Mouse (Mus musculus) brain, embryonic 14.5 days (tissue): ENCODE measurements around the gene Fxyd4.

Source experiments
- CTCF ChIP-seq: fragments of 200-500 bp; IDR thresholded peaks from 2 replicates; pipeline ENCODE4 v1.5.1; 2012; ENCODE audit warnings: inconsistent platforms, mild to moderate bottlenecking, moderate library complexity, borderline replicate concordance; ENCODE audit not compliant: insufficient read depth, insufficient read length; ENCODE audit errors: extremely low read depth
- POLR2A ChIP-seq: fragments of 200-500 bp; IDR thresholded peaks from 2 replicates; pipeline ENCODE4 v1.6.1; 2012; ENCODE audit warnings: mild to moderate bottlenecking, inconsistent platforms, borderline replicate concordance; ENCODE audit not compliant: poor library complexity, insufficient read depth, insufficient read length, severe bottlenecking; ENCODE audit errors: extremely low read depth

DNA sequence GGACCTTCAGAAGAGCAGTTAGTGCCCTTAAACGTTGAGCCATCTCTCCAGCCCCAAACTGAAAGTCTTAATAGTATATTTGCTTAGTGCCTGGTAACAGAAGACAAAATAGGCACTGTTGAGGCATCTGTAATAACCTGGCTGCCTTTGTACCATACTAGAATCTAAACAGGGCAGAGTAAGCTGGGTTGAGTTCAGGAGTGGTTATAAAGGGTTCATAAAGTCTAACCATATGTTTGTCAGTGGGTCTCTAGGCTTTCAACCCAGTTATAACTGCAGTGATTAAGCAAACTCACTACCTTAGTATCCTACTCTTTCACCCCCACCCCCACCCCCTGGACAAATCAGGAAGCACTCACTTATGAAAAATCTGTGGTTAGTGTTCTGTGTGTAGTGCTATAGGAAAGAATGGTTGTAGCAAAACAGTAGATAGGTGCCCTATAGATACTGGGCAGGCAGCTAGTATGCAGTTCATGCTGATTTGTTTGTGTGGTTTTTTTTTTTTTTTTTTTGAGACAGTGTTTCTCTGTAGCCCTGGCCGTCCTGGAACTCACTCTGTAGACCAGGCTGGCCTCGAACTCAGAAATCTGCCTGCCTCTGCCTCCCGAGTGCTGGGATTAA is 10.5 kb downstream of the Fxyd4 start:
- no peak for TF ChIP-seq POLR2A
- no peak for TF ChIP-seq CTCF
